Mouse (Mus musculus) intestine, postnatal 0 days (tissue): ENCODE measurements around the gene Porcn. TPM values are rescaled to one million over a fixed set of nuclear protein-coding genes. Genes with fewer than 3 reads are reported as not detected.
A peak's percentile ranks its signal among the peaks of the same experiment; 100 is the strongest.

Source experiments
- ATAC-seq: fragments of 200-750 bp; cut with Nextera tagmentation; 2 replicates; pipeline ENCODE4 v1.8.0; 2017; ENCODE audit warnings: mild to moderate bottlenecking, moderate TSS enrichment, moderate library complexity
- H3K27ac ChIP-seq: fragments of 300-500 bp; sonication (generic); 2 replicates; pipeline ENCODE4 v1.5.1; 2014; ENCODE audit warnings: mild to moderate bottlenecking, low read depth, low read length, moderate library complexity
- H3K27me3 ChIP-seq: fragments of 300-500 bp; sonication (generic); replicated peaks from 2 replicates; pipeline ENCODE4 v1.6.1; 2014; ENCODE audit warnings: low read length, mixed read lengths; ENCODE audit not compliant: control insufficient read depth, insufficient read depth
- H3K36me3 ChIP-seq: fragments of 300-500 bp; sonication (generic); 2 replicates; pipeline ENCODE4 v1.6.1; 2014; ENCODE audit warnings: mild to moderate bottlenecking, moderate library complexity; ENCODE audit not compliant: control insufficient read depth, insufficient read depth
- H3K4me1 ChIP-seq: fragments of 300-500 bp; sonication (generic); replicated peaks from 2 replicates; pipeline ENCODE4 v1.6.1; 2014; ENCODE audit warnings: antibody characterized with exemption, low read length, mixed read lengths; ENCODE audit not compliant: control insufficient read depth, insufficient read depth
- H3K4me2 ChIP-seq: fragments of 300-500 bp; sonication (generic); replicated peaks from 2 replicates; pipeline ENCODE4 v1.6.1; 2014; ENCODE audit warnings: low read depth, mild to moderate bottlenecking, moderate library complexity
- H3K4me3 ChIP-seq: fragments of 300-500 bp; sonication (generic); 2 replicates; pipeline ENCODE4 v1.5.1; 2014; ENCODE audit warnings: low read depth, low read length
- H3K9ac ChIP-seq: fragments of 300-500 bp; sonication (generic); 2 replicates; pipeline ENCODE4 v1.6.1; 2014; ENCODE audit warnings: mild to moderate bottlenecking, low read depth, low read length
- H3K9me3 ChIP-seq: fragments of 300-500 bp; sonication (generic); 2 replicates; pipeline ENCODE4 v1.6.1; 2016; ENCODE audit warnings: mixed run types; ENCODE audit not compliant: control insufficient read depth
- CTCF ChIP-seq: sonication (generic); IDR thresholded peaks from 2 replicates; pipeline ENCODE4 v1.5.1; 2016; ENCODE audit warnings: low read depth, mild to moderate bottlenecking, control low read depth, antibody characterized with exemption, moderate library complexity
- WGBS: fragments of 180-500 bp; shearing (Covaris S2); extraction: QIAGEN DNeasy Blood & Tissue Kit; methylation state at CpG from one replicate; pipeline ENCODE4 v1.1.7; 2014; 5-methylcytosine and 5-hydroxymethylcytosine counted together
- polyA plus RNA-seq: library from polyadenylated mRNA; unstranded; fragments of >200 nt; fragmentation: Nextera tagmentation; extraction: Ambion mirVana; gene quantifications from 2 replicates; pipeline ENCODE4 v1.2.1, GENCODE M21; 2015

Porcn gene
- polyA plus RNA-seq, 1 experiment from 2014 or later, result 4.3 TPM

GRCm38 (mm10) chrX:8179646-8180045 is 26.7 kb downstream of the Porcn start:
- 81% methylated on average over 5 of the region's 5 CpGs for WGBS
- Histone ChIP-seq H3K27me3 (no peaks in the 10 kb centered on the region), H3K4me1 (no peaks in the 10 kb centered on the region), H3K9ac (no peak overlapping the region), H3K27ac (no peak overlapping the region), H3K4me3 (no peak overlapping the region), H3K36me3 (no peaks in the 10 kb centered on the region), H3K4me2 (no peak overlapping the region), H3K9me3 (no peaks in the 10 kb centered on the region)
- no peak for ATAC-seq
- TF ChIP-seq CTCF, result no peak

GRCm38 (mm10) chrX:8178871-8179270 is 27.5 kb downstream of the Porcn start:
- WGBS, result 60% methylated on average over 2 of the region's 2 CpGs
- ATAC-seq, result no peak
- no peak overlapping the region for H3K4me3 ChIP-seq
- no peaks in the 10 kb centered on the region for H3K4me1 ChIP-seq
- H3K9me3 ChIP-seq, result no peaks in the 10 kb centered on the region
- H3K4me2 ChIP-seq, result no peak overlapping the region
- no peaks in the 10 kb centered on the region for H3K36me3 ChIP-seq
- no peak overlapping the region for H3K27ac ChIP-seq
- no peak for TF ChIP-seq CTCF
- no peaks in the 10 kb centered on the region for H3K27me3 ChIP-seq
- no peak overlapping the region for H3K9ac ChIP-seq

GRCm38 (mm10) chrX:8175504-8176385 is 30.6 kb downstream of the Porcn start, which contains the start of gene Tbc1d25:
Gene Tbc1d25, minus strand, starts transcription at chrX:8176181.
- Histone ChIP-seq H3K27ac (peak within 1 kb of the TSS; percentile 41; the same call in 1 of the 2 replicates), H3K9me3 (no peaks in the 10 kb centered on the region), H3K4me1 (no peaks in the 10 kb centered on the region), H3K4me2 (peak within 1 kb of the TSS; percentile 68), H3K27me3 (no peaks in the 10 kb centered on the region), H3K36me3 (no peaks in the 10 kb centered on the region), H3K4me3 (peak within 1 kb of the TSS; percentile 56), H3K9ac (peak within 1 kb of the TSS; percentile 49)
- 20% methylated on average over 54 of the region's 56 CpGs for WGBS
- TF ChIP-seq CTCF, result peak; percentile 67
- peak; percentile 88 for ATAC-seq

- Histone ChIP-seq H3K4me1 (no peaks in the 10 kb centered on the region), H3K9me3 (no peaks in the 10 kb centered on the region), H3K36me3 (no peaks in the 10 kb centered on the region), H3K4me3 (peak overlapping the region; percentile 56), H3K9ac (peak overlapping the region; percentile 49), H3K27me3 (no peaks in the 10 kb centered on the region), H3K27ac (no peak overlapping the region), H3K4me2 (peak overlapping the region; percentile 68)
- no peak for TF ChIP-seq CTCF
- ATAC-seq, result no peak
- WGBS, result 20% methylated on average over 4 of the region's 4 CpGs
These were observed 31.2 kb downstream of the Porcn start for GRCm38 (mm10) chrX:8175169-8175503.

GRCm38 (mm10) chrX:8167716-8168647 is 38.3 kb downstream of the Porcn start:
- no peak overlapping the region for H3K4me3 ChIP-seq
- no peak overlapping the region for H3K4me2 ChIP-seq
- no peaks in the 10 kb centered on the region for H3K4me1 ChIP-seq
- no peaks in the 10 kb centered on the region for H3K9me3 ChIP-seq
- H3K27ac ChIP-seq, result no peak overlapping the region
- no peak for ATAC-seq
- H3K9ac ChIP-seq, result no peak overlapping the region
- TF ChIP-seq CTCF, result no peak
- 90% methylated on average over 10 of the region's 10 CpGs for WGBS
- H3K36me3 ChIP-seq, result no peaks in the 10 kb centered on the region
- H3K27me3 ChIP-seq, result no peaks in the 10 kb centered on the region

GRCm38 (mm10) chrX:8164471-8164870 is 41.9 kb downstream of the Porcn start:
- H3K4me2 ChIP-seq, result no peak overlapping the region
- H3K27ac ChIP-seq, result no peak overlapping the region
- no peaks in the 10 kb centered on the region for H3K9me3 ChIP-seq
- no peaks in the 10 kb centered on the region for H3K36me3 ChIP-seq
- H3K4me1 ChIP-seq, result no peaks in the 10 kb centered on the region
- no peak overlapping the region for H3K9ac ChIP-seq
- H3K4me3 ChIP-seq, result no peak overlapping the region
- WGBS, result 86% methylated on average over 4 of the region's 4 CpGs
- TF ChIP-seq CTCF, result no peak
- no peaks in the 10 kb centered on the region for H3K27me3 ChIP-seq
- ATAC-seq, result no peak
